Mouse (Mus musculus) cortical plate, adult 2 months (tissue): ENCODE data around the gene Ccl3.

Source experiments
- CTCF ChIP-seq: fragments of 200-500 bp; IDR thresholded peaks from 2 replicates; pipeline ENCODE4 v1.5.1; 2011; ENCODE audit warnings: mild to moderate bottlenecking, control low read depth, low read length; ENCODE audit not compliant: insufficient read depth; ENCODE audit errors: extremely low read depth
- POLR2A ChIP-seq: fragments of 200-500 bp; IDR thresholded peaks from 2 replicates; pipeline ENCODE4 v1.6.1; 2011; ENCODE audit warnings: mild to moderate bottlenecking, low read length, control low read depth; ENCODE audit not compliant: insufficient read depth; ENCODE audit errors: extremely low read depth

DNA sequence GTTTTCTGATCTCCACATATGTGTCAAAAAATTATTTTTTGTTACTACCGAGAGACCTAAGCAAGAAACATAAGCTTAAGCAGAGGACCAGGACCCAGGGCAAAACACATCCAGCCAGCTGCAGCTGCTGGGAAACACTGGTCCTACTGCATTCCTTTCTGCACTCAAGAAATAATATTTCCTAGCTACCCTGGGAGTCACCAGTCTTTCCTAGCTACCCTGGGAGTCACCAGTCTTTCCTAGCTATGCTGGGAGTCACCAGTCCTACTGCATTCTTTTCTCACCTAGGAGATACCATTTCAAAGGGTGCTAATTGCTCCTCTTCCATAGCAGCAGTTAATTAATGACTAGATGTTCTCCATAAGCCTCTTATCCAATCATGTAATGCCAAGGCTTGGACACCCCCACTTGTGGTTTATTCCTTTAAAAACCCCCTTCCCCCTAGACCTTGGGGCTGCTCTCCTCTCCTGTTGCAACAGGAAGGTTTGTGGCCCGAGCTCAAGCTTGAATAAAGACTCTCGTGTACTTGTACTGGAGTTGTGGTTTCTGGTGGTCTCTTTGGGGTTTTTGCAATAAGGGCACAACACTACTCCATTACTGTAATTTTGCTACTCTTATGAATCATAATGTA lies 50.8 kb downstream of the Ccl3 start:
- TF ChIP-seq POLR2A, result no peak
- TF ChIP-seq CTCF, result no peak
